Mouse (Mus musculus): ENCODE data around the gene N4bp1.

DNA sequence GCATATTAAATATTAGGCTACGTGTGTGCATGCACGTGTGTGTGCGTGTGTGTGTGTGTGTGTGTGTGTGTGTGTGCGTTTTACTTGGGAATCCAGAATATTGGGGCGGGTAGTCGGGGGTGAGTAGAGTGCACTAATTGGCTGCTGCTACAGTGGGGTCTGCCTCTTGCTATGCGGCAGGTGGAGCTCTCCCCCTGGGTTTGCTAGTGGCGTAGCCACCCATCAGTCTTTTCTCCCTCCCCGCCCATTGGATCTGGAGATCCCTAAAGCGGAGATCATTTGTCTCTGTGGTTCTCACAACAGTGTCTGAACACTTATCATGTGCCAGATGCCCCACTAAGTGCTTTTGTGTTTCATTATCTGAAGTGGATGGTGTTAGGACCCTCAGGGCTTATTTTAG is 19.9 kb upstream of the N4bp1 start:
- no peak for TF ChIP-seq CTCF (conservative IDR thresholded peaks at IDR 0.05; ENCODE audit: insufficient read depth, insufficient read length, low read depth, low read length)
- TF ChIP-seq POLR2A (IDR thresholded peaks at IDR 0.05; ENCODE audit: low read depth, low read length): no peak
